Mouse (Mus musculus) ES-Bruce4 (cell line): ENCODE data around the gene Dennd2d.

ENCODE experiments used
- CTCF ChIP-seq: IDR thresholded peaks from one replicate; pipeline ENCODE4 v1.8.1; 2011; ENCODE audit warnings: low read depth, low read length
- EP300 ChIP-seq: IDR thresholded peaks from 2 replicates; pipeline ENCODE4 v1.6.1; 2011; ENCODE audit warnings: low read depth, low read length; ENCODE audit not compliant: insufficient read depth
- POLR2A ChIP-seq: IDR thresholded peaks from one replicate; pipeline ENCODE4 v1.8.1; 2011; ENCODE audit warnings: low read length; ENCODE audit not compliant: insufficient read depth

DNA sequence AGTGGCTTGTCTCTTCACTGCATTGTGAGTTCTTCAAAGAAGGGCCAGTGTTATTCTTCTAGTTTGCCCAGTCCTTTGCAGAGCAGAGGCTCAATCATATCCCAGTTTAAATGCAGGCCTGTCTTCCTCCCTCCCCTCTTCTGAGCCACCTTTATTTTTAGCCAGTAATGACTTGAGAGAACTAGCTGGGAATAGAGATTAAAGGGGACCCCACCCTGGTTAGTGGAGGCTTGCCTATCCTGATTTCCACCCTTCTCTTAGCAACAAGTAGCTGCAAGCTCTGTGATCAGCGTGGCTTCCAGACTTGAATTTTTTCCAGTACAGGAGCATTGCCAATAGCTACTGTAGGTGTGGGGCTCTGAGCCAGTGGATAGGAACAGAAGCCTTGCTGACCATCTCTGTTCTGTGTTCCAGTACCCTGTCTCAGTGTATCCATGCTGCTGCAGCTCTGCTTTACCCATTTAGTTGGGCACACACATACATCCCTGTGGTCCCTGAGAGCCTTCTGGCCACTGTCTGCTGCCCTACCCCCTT lies 12.3 kb downstream of the Dennd2d start:
- TF ChIP-seq EP300 (no peak), POLR2A (no peak), CTCF (no peak)
